Mouse (Mus musculus) cerebellum, adult 11 months (tissue): ENCODE measurements at regions not wholly inside any gene's neighbourhood (a gene's known extent, or its start where the extent isn't known, plus 50 kb on each side); places are given as distances from the start of the nearest gene placed in this dataset.
A peak's percentile ranks its signal among the peaks of the same experiment; 100 is the strongest.

Experiments used
- DNase-seq: peaks from one replicate; pipeline ENCODE4 v3.0.0; 2022

DNA sequence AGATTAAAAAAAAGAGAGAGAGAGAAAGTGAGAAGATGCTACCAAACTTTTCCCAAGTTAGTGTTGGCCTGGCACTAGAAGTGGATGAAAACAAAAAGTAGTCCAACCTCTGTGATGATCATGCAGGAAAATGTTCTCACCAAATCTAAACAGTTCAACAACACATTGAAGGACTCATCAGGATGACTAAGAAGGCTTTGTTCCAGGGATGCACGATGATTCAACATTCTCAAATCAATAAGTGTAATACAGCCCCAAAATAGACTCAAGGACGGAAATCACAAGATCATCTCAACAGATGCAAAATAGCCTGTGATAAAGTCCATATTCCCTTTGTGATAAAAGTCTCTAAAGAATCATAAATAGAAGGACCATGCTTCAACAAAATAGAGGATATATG lies 106.3 kb downstream of the Cysltr2 start:
- DNase-seq: no peak

DNA sequence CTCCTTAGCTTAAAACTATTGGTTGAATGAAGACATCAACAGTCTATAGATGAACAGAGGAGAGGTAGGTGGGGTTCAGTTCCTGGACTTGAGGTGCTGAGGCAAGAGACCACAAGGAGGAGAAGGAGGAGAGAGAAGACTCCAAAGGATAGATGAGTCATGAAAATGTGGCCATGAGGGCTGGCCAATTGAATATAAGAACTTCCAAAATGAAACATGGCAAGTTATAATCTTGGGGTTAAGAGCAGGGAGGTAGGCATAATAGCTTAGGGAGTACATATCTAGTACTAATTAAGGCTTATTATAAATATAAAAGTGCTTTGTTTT lies 109.9 kb downstream of the Cysltr2 start:
- no peak for DNase-seq

DNA sequence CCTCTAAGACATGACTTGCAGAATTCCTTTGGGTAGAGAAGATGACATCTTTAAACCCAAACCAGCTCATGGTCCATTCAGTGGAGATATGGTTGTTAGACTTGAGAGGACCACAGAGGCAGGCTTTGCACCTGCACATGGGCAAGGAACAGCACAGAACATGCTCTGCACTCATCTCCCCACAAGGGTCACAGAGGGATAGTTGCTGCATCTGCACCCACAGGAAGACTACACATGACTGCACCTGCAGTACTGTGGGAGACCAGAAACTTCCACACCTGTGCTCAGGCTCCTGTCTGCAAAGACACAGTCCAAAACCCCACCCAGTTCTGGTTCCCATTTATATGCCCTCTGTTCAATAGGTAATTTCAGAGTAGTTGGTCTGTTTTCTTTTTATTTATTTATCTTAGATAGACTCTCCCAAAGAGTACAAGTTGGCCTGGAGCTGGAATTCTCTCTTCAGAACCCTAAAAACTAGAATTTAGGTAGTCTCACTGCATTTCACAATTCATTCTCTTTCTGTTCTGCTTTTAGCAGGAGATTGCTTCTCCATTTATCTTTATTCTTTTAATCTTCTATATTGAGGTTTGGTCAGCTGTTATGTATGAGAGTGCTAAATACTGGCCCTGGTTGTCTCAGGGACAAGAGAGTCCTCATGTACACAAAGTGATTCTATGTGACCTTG lies 110.4 kb downstream of the Cysltr2 start:
- no peak for DNase-seq

DNA sequence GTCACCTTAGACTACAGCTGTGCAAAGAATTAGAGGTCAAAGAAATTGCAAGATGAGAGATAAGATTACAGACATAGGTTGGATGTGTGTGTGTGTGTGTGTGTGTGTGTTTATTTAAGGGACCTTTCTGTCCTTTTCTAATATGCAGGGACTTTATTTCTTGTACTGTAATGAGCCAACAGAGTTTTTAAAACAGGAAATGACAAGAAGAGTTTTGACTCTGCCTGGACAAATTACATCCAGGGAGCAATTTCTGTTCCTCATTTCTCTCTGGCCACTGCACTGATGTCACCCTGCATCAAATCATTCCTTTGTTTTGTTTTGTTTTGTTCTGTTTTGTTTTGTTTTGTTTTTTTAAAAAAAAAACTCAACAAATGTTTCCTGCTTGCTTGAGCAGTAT lies 115.3 kb downstream of the Cysltr2 start:
- DNase-seq: no peak

- DNase-seq: no peak
These were observed 116.6 kb downstream of the Cysltr2 start for GRCm38 (mm10) chr14:72932296-72932695.

GRCm38 (mm10) chr14:72901171-72901926 lies 147.6 kb downstream of the Cysltr2 start:
- no peak for DNase-seq

DNA sequence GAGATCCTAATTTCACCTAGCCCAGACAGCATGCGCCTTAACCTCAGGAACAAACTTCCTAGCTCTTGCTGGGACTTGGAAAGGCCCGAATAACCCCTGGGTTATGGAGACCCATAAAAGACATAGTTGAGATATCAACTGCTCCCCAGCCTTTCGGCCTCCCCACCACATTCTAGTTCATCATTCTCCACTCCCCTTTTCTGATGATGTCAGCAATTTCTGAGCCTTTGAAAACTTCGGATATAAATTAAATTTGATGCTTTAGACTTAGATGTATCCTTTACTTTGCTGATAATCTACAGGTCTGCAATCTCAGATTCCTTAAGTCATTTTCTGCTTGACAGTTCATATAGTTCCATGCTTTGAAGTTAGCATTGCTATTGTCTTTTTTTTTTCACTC lies 149.3 kb downstream of the Cysltr2 start:
- DNase-seq: no peak

DNA sequence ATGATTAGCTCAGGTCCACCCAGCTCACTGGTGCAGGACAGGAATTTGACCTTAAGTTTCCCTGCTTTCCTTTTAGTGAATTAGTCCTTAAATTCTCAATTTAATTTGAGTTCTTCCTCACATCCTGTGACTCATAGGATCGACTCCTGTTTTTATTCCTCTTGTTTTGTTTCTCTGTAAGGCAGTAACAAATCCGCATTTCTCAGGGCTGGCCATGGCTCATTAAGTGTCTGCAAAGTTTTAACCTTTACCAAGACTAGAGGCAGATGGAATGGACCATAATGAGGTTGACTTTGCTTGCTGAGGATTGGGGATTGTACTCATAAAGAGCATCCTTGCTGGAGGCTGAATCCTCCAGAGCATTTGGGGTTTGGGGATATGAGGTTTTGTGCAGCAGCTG lies 156.6 kb downstream of the Cysltr2 start:
- no peak for DNase-seq

GRCm38 (mm10) chr14:72889663-72890062 lies 159.3 kb downstream of the Cysltr2 start:
- DNase-seq: no peak

- no peak for DNase-seq
These were observed 161.3 kb downstream of the Cysltr2 start for GRCm38 (mm10) chr14:72887470-72888071.

DNA sequence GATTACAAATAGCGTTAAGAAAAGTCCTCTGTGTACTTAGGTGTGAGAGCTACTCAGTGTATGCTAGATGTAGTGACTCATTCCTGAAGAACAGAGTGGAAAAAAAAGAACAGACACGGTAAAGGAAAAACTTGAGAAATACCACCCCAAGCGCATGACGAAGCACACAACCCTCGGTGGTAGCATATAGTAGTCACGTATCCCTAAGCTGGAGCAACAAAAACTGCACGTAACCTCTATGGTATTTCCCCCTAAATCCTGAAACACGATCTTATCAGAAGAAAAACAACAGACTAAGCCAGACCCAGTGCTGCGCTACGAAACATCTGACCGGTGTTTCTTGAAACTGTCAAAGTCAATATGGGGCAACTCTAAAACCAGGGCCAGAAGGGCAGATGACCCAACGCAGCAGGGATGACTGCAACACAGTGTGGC lies 162.0 kb downstream of the Cysltr2 start:
- DNase-seq: no peak

DNA sequence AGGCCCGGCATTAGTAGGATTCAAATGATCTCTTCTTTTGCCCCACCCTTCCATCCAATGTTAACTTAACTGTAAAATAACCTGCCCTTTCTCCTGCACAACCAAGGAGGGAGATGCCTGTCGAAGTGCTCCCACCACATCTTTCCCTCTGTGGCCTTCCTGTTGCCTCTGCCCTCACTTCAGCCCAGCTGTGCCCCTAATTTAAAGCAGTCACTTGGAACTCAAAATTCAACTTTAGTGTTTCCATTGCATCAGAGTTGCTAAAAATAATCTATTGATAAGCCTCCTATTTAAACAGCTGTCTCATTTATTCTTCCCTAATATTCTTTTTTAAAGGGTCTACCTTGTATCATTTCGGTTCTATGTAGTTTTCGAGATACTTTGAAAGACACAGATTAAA lies 163.1 kb downstream of the Cysltr2 start:
- DNase-seq: no peak

DNA sequence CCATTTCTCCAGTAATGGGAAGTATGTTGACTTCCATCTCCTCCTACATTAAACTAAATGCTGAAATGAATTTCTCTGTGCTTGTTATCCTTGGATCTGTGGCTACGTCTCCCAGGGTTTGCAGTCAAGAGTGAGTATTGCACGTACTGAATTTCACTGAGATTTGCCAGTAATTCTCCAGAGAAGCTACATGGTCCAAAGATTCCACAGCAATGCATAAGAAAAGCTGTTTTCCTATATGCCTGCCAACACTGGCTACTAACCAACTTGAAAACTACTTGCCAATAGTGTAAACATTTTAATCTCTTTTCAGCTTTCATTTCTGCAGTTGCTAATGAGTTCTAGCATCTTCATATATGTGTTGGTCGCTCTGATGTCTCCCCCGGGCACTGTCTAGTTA lies 164.4 kb downstream of the Cysltr2 start:
- DNase-seq: no peak

GRCm38 (mm10) chr14:72877132-72877531 lies 167.3 kb upstream of the Fndc3a start:
- DNase-seq: no peak

- DNase-seq: no peak
These were observed 163.7 kb upstream of the Fndc3a start for GRCm38 (mm10) chr14:72873494-72873893.

DNA sequence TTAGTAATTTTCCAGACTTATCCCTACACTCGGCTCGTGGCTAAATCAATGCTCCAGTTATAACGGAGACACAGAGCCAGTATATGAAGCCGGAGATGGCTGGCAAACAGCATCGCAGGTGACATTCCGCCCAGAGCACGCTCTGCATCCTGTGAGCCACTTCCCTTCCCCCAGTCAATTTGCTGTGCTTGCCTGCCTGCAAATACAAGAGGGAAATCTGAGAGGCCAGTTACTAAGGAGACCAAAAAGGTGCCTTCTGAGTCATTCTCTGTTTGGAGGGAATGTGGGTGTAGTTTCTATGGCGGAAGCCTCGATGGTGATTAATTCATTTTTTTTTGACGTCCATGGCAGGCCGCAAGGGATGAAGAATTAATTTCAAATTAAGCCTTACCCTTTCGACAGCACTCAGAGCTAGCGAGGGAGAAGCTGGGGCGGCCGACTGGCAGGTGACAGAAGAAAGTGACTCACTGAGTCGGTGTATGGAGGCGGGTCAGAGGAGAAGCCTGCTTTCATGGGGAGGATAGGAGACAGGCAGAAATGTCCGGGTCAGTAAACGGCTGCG lies 159.5 kb upstream of the Fndc3a start:
- DNase-seq: peak; percentile 1

GRCm38 (mm10) chr14:72866896-72867295 lies 157.1 kb upstream of the Fndc3a start:
- DNase-seq: no peak

DNA sequence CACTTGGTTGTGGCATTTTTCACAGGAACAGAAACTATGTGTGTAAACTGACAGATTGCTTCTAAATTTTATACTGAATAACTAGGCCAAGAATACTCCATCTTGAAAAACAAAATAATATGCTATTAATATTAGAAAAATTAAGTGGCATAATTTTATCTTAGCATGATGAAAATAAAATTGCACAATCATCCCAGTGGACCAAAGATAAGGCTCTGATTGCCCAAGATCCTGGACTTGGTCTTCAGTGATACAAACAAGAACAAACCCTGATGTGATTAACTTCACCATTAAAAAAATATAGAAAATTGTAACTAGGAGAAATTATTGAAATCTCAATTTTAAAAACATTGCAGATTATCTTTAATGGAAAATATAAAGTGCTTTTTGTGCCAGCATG lies 155.7 kb upstream of the Fndc3a start:
- no peak for DNase-seq

- no peak for DNase-seq
These were observed 155.0 kb upstream of the Fndc3a start for GRCm38 (mm10) chr14:72864792-72865191.

GRCm38 (mm10) chr14:72864130-72864529 lies 154.3 kb upstream of the Fndc3a start:
- no peak for DNase-seq

DNA sequence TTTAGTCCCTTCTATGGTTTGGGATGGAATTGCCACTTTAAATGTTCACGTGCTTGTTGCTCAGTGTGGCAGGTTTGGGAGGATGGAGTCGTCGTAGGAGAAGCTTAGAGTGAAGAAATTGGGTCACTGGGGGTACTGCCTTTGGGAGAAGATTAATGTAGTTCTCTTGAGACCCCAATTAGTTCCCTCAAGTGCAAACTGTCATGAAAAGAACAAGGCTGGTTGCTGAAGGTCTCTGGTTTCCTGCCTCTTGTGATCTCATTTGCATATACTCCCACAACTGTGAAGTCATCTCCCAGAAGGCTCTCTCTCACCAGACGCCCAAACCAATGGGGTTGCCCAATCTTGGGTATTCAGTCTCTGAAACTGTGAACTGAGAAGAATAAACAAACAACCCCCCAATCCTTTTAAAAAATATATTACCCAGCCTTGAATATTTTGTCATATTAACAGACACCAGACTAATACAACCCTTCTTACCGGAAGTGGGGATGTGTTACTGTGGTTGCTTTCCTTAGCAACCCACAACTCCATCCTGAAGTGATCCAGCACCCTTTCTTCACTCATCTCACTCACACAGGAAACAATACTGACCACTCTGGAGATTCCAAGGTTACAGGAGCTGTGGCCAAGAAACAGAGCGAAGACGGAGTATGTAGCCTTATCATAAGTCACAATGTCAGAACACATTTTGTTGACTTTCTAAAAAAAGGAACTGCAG lies 153.2 kb upstream of the Fndc3a start:
- DNase-seq: no peak

DNA sequence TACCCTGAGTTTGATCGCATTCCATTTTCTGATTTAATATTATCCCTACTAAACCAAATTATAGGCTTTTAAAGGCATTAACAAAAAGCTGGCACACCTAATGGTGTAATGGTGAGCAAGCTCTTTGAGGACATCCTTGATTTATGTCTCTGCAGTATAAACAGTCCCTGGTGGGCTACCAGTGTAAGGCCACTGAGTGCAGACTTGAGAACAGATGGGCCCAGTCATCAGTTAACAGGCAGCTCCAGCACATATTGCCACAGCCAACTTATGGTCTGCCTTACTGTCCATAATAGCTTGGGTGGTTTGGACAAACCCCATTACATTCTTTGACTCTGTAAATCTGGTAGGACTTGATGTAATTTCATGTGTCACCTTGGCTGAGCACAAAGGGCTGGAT lies 144.4 kb upstream of the Fndc3a start:
- no peak for DNase-seq

DNA sequence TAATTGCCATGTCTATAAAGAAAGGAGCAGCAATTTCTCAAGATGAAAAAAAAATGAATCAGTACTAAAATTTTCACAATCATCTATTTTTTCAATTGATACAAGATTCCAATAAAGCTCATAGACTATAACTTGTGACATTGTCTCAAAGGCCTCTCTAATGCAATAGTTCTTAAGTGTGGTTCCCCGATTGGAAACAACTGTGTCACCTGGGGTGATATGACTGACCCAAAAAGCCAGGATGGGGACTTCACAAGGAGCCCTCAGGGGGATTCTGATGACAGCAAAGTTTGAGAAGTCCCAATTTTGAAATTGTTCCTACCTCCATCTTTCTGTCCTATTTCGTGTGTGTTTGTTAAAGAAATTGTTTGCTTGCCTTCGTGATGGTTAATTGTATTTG lies 143.3 kb upstream of the Fndc3a start:
- no peak for DNase-seq
